Mouse (Mus musculus) liver, adult 2 months (tissue): ENCODE measurements around the gene H2-M5. TPM values are rescaled to one million over a fixed set of nuclear protein-coding genes. Genes with fewer than 3 reads are reported as not detected.

Source experiments
- DNase-seq: peaks from one replicate; pipeline ENCODE4 v3.0.0-alpha.2; 2011; ENCODE audit warnings: low read depth, low spot score; ENCODE audit errors: extremely low read depth
- H3K27ac ChIP-seq: fragments of 200-500 bp; replicated peaks from 2 replicates; pipeline ENCODE4 v1.5.1; 2012; ENCODE audit warnings: low read depth, mild to moderate bottlenecking, control low read depth, inconsistent platforms, low read length; ENCODE audit not compliant: insufficient read depth
- H3K27me3 ChIP-seq: fragments of 200-500 bp; 2 replicates; pipeline ENCODE4 v1.6.1; 2012; ENCODE audit warnings: mild to moderate bottlenecking, moderate library complexity, low read length, inconsistent platforms; ENCODE audit not compliant: control insufficient read depth, insufficient read depth
- H3K36me3 ChIP-seq: fragments of 200-500 bp; 2 replicates; pipeline ENCODE4 v1.6.1; 2012; ENCODE audit warnings: low read length, inconsistent platforms; ENCODE audit not compliant: control insufficient read depth, insufficient read depth
- H3K4me1 ChIP-seq: fragments of 200-500 bp; 2 replicates; pipeline ENCODE4 v1.6.1; 2011; ENCODE audit warnings: low read length; ENCODE audit not compliant: control insufficient read depth, insufficient read depth
- H3K4me3 ChIP-seq: fragments of 200-500 bp; 2 replicates; pipeline ENCODE4 v1.5.1; 2011; ENCODE audit warnings: low read depth, mild to moderate bottlenecking, control low read depth, low read length, moderate library complexity; ENCODE audit not compliant: insufficient read depth
- H3K79me2 ChIP-seq: fragments of 200-500 bp; 2 replicates; pipeline ENCODE4 v1.6.1; 2012; ENCODE audit warnings: inconsistent platforms, mild to moderate bottlenecking, low read length, moderate library complexity; ENCODE audit not compliant: control insufficient read depth, insufficient read depth
- H3K9ac ChIP-seq: fragments of 200-500 bp; 2 replicates; pipeline ENCODE4 v1.6.1; 2012; ENCODE audit warnings: low read depth, mild to moderate bottlenecking, control low read depth, inconsistent platforms, low read length
- CTCF ChIP-seq: fragments of 200-500 bp; IDR thresholded peaks from 2 replicates; pipeline ENCODE4 v1.5.1; 2011; ENCODE audit warnings: low read depth, low read length, control low read depth
- POLR2A ChIP-seq: fragments of 200-500 bp; IDR thresholded peaks from 2 replicates; pipeline ENCODE4 v1.6.1; 2011; ENCODE audit warnings: low read length, control low read depth; ENCODE audit not compliant: insufficient read depth; ENCODE audit errors: extremely low read depth
- WGBS: fragments of 180-500 bp; shearing (Covaris S2); methylation state at CpG from one replicate; pipeline ENCODE4 v1.1.7; 2018; 5-methylcytosine and 5-hydroxymethylcytosine counted together
- polyA plus RNA-seq: library from polyadenylated mRNA; depleted of rRNA; stranded (reverse); fragments of >200 nt; gene quantifications from 2 replicates; pipeline ENCODE4 v1.2.3, GENCODE M21; 2012
- total RNA-seq: library from RNA; depleted of rRNA; stranded (reverse); fragments of >200 nt; gene quantifications from 2 replicates; pipeline ENCODE4 v1.2.3, GENCODE M21; 2014

The H2-M5 gene
- total and polyA plus RNA-seq, 2 experiments = not detected

DNA sequence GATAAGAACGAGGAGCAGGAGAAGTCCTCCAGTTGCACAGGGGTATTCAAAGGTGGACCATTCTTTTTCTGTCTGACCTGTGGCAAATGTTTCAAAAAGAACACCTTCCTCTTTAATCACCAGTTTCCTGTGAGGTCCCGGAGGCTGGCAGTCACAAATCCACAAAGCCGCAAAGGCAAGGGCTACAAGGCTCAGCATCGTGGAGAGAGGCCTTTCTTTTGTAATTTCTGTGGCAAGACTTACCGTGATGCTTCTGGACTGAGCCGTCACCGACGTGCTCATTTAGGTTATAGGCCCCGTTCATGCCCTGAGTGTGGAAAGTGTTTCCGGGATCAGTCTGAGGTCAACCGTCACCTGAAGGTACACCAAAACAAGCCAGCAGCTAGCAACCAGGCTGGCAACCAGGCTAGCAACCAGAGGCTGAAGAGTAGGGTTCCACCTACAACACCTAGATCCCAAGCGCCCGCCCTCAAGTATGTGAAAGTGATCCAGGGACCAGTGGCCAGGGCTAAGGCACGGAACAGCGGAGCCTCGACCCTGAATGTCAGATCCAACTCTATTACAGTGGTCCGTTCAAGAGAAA lies 20.2 kb upstream of the H2-M5 start:
- H3K4me3 ChIP-seq = no peak overlapping the region
- no peaks in the 10 kb centered on the region for H3K36me3 ChIP-seq
- no peaks in the 10 kb centered on the region for H3K27me3 ChIP-seq
- DNase-seq = no peak
- no peaks in the 10 kb centered on the region for H3K4me1 ChIP-seq
- 90% methylated on average over 17 of the region's 17 CpGs for WGBS
- no peaks in the 10 kb centered on the region for H3K79me2 ChIP-seq
- H3K9ac ChIP-seq = no peak overlapping the region
- no peak overlapping the region for H3K27ac ChIP-seq
- TF ChIP-seq POLR2A = no peak
- no peak for TF ChIP-seq CTCF

DNA sequence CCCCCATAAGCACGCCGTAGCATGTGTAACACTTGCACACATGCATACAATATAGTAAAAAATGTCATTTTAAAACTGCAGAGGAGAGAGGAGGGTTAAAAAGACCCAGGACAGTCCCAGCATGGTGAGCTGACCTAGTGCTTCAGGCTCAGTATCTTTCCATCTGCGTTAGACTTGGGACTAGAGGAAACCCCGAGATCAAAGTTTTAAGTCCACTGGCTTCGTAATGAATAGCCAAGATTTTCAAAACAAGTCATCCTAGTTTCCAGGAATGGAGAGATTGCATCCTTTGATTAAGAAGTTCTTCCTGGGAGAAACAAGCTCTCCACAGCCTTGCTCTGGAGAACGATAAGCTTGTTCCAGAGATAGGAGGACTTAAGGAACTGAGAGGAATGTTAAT lies 18.8 kb upstream of the H2-M5 start:
- Histone ChIP-seq H3K4me3 (no peak overlapping the region), H3K4me1 (no peaks in the 10 kb centered on the region), H3K27me3 (0 out of 2 replicates have a peak, but pooled peaks cover 2% of the 10 kb centered on the region), H3K9ac (no peak overlapping the region), H3K36me3 (no peaks in the 10 kb centered on the region), H3K79me2 (no peaks in the 10 kb centered on the region), H3K27ac (no peak overlapping the region)
- no peak for DNase-seq
- WGBS = 87% methylated on average over 6 of the region's 6 CpGs
- TF ChIP-seq POLR2A (no peak), CTCF (no peak)

DNA sequence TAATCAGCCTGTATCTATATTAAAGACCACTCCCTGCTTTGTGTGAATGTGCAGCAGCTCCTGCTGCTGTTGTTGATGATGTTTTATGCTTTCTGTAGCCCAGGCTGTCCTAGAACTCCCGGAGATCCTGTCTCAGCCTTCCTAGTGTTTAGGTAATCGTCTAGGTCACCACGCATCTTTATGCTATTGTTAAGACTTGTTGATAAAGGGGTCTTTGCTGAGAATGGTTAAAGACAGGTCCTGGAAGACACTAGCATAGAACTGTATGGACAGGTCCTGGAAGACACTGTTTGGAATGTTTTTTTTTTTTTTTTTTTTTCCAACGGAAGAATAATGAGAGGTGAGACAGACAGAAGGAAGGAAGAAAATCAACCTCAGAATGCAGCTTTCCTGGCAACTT lies 14.0 kb upstream of the H2-M5 start:
- no peak for DNase-seq
- Histone ChIP-seq H3K27ac (no peak overlapping the region), H3K27me3 (0 out of 2 replicates have a peak, but pooled peaks cover 5% of the 10 kb centered on the region), H3K36me3 (no peaks in the 10 kb centered on the region), H3K9ac (no peak overlapping the region), H3K4me1 (no peaks in the 10 kb centered on the region), H3K4me3 (no peak overlapping the region), H3K79me2 (no peaks in the 10 kb centered on the region)
- WGBS = 59% methylated on average over 4 of the region's 4 CpGs
- TF ChIP-seq POLR2A (no peak), CTCF (no peak)

DNA sequence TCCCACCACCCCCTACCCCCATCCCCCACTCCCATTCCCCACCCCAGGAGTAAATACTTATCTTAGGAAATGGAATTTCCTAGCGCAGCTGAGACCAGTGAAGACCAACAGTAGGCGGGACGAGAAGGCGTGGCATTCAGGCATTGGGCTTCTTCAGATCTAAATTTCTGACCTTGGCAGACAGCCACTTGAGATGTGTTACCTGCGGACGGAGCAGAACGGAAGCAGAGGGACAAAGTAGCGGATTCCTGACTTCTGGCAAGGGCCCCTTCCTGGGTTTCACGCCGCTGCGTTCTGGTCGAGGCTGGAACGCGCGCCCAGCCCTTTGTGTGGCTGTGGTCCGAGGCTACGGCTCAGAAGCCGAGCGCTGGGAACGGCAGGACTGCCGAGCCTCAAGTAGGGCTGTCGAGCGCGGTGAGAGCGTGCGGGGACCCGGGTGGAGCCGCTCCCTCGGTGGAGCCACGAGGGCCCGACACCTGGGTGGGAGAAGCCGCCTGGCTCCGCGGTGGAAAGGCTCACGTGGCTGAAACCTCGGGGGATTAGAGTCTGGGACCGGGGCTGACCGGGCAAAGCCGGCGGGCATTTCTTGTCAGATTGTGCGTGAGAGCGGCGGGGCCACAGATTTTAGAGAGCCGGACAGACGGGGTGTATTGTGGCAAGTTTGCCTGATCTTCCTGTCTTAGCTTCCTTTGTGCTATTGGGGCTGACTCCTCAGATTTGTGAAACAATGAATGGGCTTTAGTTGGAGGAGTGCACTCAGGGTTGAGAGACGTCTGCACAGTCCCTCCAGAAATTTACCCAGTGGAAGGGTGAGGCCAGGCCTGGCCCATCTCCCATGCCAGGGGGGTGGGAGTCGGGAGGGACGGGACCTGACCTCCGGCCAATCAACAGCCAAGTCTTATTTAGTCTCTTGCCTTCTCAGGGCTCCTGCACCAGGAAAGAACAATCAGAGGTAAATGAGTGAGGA lies 13.3 kb upstream of the H2-M5 start:
- H3K27ac ChIP-seq = no peak overlapping the region
- no peaks in the 10 kb centered on the region for H3K4me1 ChIP-seq

DNA sequence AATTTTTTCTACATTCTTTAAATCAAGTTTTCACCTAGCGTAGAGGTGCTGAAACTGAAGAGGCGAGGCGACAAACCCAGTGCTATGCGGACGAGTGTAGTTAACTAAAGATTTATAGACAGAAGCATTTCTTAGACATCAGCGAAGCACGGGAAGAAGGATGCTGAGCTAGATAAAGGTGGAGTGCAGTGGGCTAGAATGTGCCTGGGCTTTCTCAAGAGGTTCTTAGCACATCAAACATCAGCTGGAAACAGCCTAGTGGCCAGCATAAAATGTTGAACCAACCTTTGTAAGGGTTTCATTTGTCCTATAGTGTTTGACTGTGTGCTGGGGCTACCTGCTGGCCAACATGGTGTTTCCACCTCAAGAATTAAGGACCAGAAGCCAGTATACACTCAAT lies 11.5 kb upstream of the H2-M5 start, which contains the start of gene Zfp57:
Gene Zfp57, plus strand, starts transcription at position 301 of the 400 bp plus-strand sequence.
- H3K79me2 ChIP-seq = no peaks in the 10 kb centered on the region
- no peak within 1 kb of the TSS for H3K27ac ChIP-seq
- no peak within 1 kb of the TSS for H3K4me3 ChIP-seq
- H3K27me3 ChIP-seq = 0 out of 2 replicates have a peak, but pooled peaks cover 5% of the 10 kb centered on the region
- H3K9ac ChIP-seq = no peak within 1 kb of the TSS
- 95% methylated on average over 7 of the region's 7 CpGs for WGBS
- TF ChIP-seq CTCF = no peak
- peaks cover 3% of the 10 kb centered on the region for H3K4me1 ChIP-seq
- no peak for DNase-seq
- H3K36me3 ChIP-seq = no peaks in the 10 kb centered on the region

More for the DNA sequence above, 13.3 kb upstream of the H2-M5 start:
- Histone ChIP-seq H3K36me3 (no peaks in the 10 kb centered on the region), H3K79me2 (no peaks in the 10 kb centered on the region), H3K27me3 (0 out of 2 replicates have a peak, but pooled peaks cover 5% of the 10 kb centered on the region), H3K9ac (peak overlapping the region; percentile 71), H3K4me3 (peak overlapping the region; percentile 57)
- peak; percentile 22 for DNase-seq
- no peak for TF ChIP-seq CTCF
- TF ChIP-seq POLR2A = no peak
- 3% methylated on average over 49 of the region's 49 CpGs for WGBS

DNA sequence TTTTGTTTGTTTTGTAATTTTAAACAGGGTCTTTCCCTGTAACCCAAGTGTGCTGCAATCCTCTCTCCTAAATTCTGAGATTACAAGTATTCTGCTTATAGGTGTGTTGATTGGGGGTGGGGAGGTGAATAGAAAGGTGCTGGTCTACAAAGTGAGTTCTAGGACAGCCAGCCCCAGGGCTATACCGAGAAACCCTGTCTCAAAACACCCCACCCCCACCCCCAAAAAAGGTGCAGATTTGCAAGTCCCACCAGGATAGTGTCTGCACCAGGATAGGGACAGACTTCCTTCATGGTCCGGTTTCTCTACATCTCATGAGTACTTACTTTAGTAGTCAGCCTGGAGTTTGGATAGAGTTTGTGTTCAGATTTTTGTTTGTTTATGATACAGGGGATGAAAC lies 9.1 kb upstream of the H2-M5 start:
- H3K4me3 ChIP-seq = no peak overlapping the region
- no peak overlapping the region for H3K27ac ChIP-seq
- H3K9ac ChIP-seq = no peak overlapping the region
- no peak for TF ChIP-seq CTCF
- no peak for TF ChIP-seq POLR2A
- WGBS = 58% methylated on average over 2 of the region's 2 CpGs
- 0 out of 2 replicates have a peak, but pooled peaks cover 5% of the 10 kb centered on the region for H3K27me3 ChIP-seq
- DNase-seq = no peak
- H3K4me1 ChIP-seq = peaks cover 3% of the 10 kb centered on the region
- no peaks in the 10 kb centered on the region for H3K36me3 ChIP-seq
- no peaks in the 10 kb centered on the region for H3K79me2 ChIP-seq
